Mouse (Mus musculus) fat pad, adult 2 months (tissue): Measurements from ENCODE around the gene Erfe.

Experiments
- DNase-seq: peaks from one replicate; pipeline ENCODE4 v3.0.0-alpha.2; 2011; ENCODE audit warnings: low read depth, low spot score; ENCODE audit errors: extremely low read depth

Erfe gene

GRCm38 (mm10) chr1:91370055-91370454, 3.8 kb downstream of the Erfe start:
- DNase-seq: no peak

GRCm38 (mm10) chr1:91373414-91373835, 7.2 kb downstream of the Erfe start:
- DNase-seq: no peak

GRCm38 (mm10) chr1:91380453-91381090, 14.3 kb downstream of the Erfe start:
- no peak for DNase-seq

GRCm38 (mm10) chr1:91381091-91381471, 14.9 kb downstream of the Erfe start:
- no peak for DNase-seq

- DNase-seq: no peak
These were observed 24.1 kb downstream of the Erfe start for GRCm38 (mm10) chr1:91390369-91390768.

- no peak for DNase-seq
These were observed 31.7 kb downstream of the Erfe start for GRCm38 (mm10) chr1:91397927-91398259.

GRCm38 (mm10) chr1:91398260-91399062, 32.2 kb downstream of the Erfe start, which contains the start of gene Ilkap:
Gene Ilkap (minus strand): TSS chr1:91398815.
- DNase-seq: no peak

GRCm38 (mm10) chr1:91404976-91405375, 38.7 kb downstream of the Erfe start:
- DNase-seq: no peak

- DNase-seq: no peak
These were observed 39.4 kb downstream of the Erfe start for GRCm38 (mm10) chr1:91405406-91406169.

GRCm38 (mm10) chr1:91407819-91408218, 41.6 kb downstream of the Erfe start:
- no peak for DNase-seq

GRCm38 (mm10) chr1:91411631-91412285, 45.5 kb downstream of the Erfe start:
- no peak for DNase-seq

GRCm38 (mm10) chr1:91412286-91413029, 46.2 kb downstream of the Erfe start:
- DNase-seq: no peak

- no peak for DNase-seq
These were observed 46.8 kb downstream of the Erfe start for GRCm38 (mm10) chr1:91413030-91413506.

- DNase-seq: no peak
These were observed 47.3 kb downstream of the Erfe start for GRCm38 (mm10) chr1:91413536-91413897.

- DNase-seq: no peak
These were observed 47.8 kb downstream of the Erfe start, which contains the start of gene Hes6 for GRCm38 (mm10) chr1:91413898-91414594. Gene Hes6 (minus strand): TSS chr1:91414038.

GRCm38 (mm10) chr1:91414903-91415302, 48.7 kb downstream of the Erfe start:
- no peak for DNase-seq

- no peak for DNase-seq
These were observed 49.1 kb downstream of the Erfe start for GRCm38 (mm10) chr1:91415311-91415710.

GRCm38 (mm10) chr1:91417991-91418390, 51.8 kb downstream of the Erfe start:
- no peak for DNase-seq

- no peak for DNase-seq
These were observed 53.8 kb downstream of the Erfe start for GRCm38 (mm10) chr1:91419862-91420600.
